Mouse (Mus musculus) midbrain, postnatal 0 days (tissue): ENCODE results near the gene Lcp2. TPM values are rescaled to one million over a fixed set of nuclear protein-coding genes. Genes with fewer than 3 reads are reported as not detected.

Experiments
- ATAC-seq: fragments of 200-750 bp; cut with Nextera tagmentation; 2 replicates; pipeline ENCODE4 v1.8.0; 2017; ENCODE audit warnings: moderate number of reproducible peaks, mild to moderate bottlenecking, moderate TSS enrichment, moderate library complexity; ENCODE audit not compliant: low FRiP score
- DNase-seq: peaks from one replicate; pipeline ENCODE4 v3.0.0-alpha.2; 2015; ENCODE audit warnings: low spot score
- H3K27ac ChIP-seq: fragments of 300-500 bp; sonication (generic); 2 replicates; pipeline ENCODE4 v1.5.1; 2014; ENCODE audit warnings: low read depth, mild to moderate bottlenecking, low read length, mixed read lengths
- H3K27me3 ChIP-seq: fragments of 300-500 bp; sonication (generic); 2 replicates; pipeline ENCODE4 v1.6.1; 2014; ENCODE audit warnings: low read length, control low read depth, mixed read lengths; ENCODE audit not compliant: insufficient read depth
- H3K36me3 ChIP-seq: fragments of 300-500 bp; sonication (generic); 2 replicates; pipeline ENCODE4 v1.6.1; 2014; ENCODE audit warnings: low read length, control low read depth, mixed read lengths; ENCODE audit not compliant: insufficient read depth
- H3K4me1 ChIP-seq: fragments of 300-500 bp; sonication (generic); 2 replicates; pipeline ENCODE4 v1.6.1; 2014; ENCODE audit warnings: mild to moderate bottlenecking, control low read depth, antibody characterized with exemption, low read length, mixed read lengths; ENCODE audit not compliant: insufficient read depth
- H3K4me2 ChIP-seq: fragments of 300-500 bp; sonication (generic); 2 replicates; pipeline ENCODE4 v1.6.1; 2014; ENCODE audit warnings: low read depth, mild to moderate bottlenecking, low read length, mixed read lengths; ENCODE audit not compliant: poor library complexity, severe bottlenecking
- H3K4me3 ChIP-seq: fragments of 300-500 bp; sonication (generic); 2 replicates; pipeline ENCODE4 v1.5.1; 2014; ENCODE audit warnings: low read depth, mild to moderate bottlenecking, low read length, moderate library complexity
- H3K9ac ChIP-seq: fragments of 300-500 bp; sonication (generic); replicated peaks from 2 replicates; pipeline ENCODE4 v1.6.1; 2014; ENCODE audit warnings: mild to moderate bottlenecking, low read length, moderate library complexity, mixed read lengths; ENCODE audit not compliant: poor library complexity, severe bottlenecking
- H3K9me3 ChIP-seq: fragments of 300-500 bp; sonication (generic); 2 replicates; pipeline ENCODE4 v1.6.1; 2016; ENCODE audit warnings: low read length, control low read depth
- CTCF ChIP-seq: IDR thresholded peaks from 2 replicates; pipeline ENCODE4 v1.5.1; 2016; ENCODE audit warnings: antibody characterized with exemption, mild to moderate bottlenecking
- WGBS: fragments of 180-500 bp; shearing (Covaris S2); extraction: QIAGEN DNeasy Blood & Tissue Kit; methylation state at CpG from one replicate; pipeline ENCODE4 v1.1.7; 2014; 5-methylcytosine and 5-hydroxymethylcytosine counted together
- polyA plus RNA-seq: library from polyadenylated mRNA; unstranded; fragments of >200 nt; fragmentation: Nextera tagmentation; extraction: Ambion mirVana; gene quantifications from 2 replicates; pipeline ENCODE4 v1.2.1, GENCODE M21; 2015
- total RNA-seq: library from RNA; depleted of rRNA; stranded (reverse); fragments of >200 nt; gene quantifications from 2 replicates; pipeline ENCODE4 v1.2.3, GENCODE M21; 2014

Gene Lcp2
- total and polyA plus RNA-seq, 2 experiments from 2014 or later = 2.7 to 4.9 TPM

GRCm38 (mm10) chr11:34050643-34051042, 3.9 kb downstream of the Lcp2 start:
- Histone ChIP-seq H3K27me3 (no peaks in the 10 kb centered on the region), H3K4me2 (no peak overlapping the region), H3K4me3 (no peak overlapping the region), H3K27ac (no peak overlapping the region), H3K4me1 (no peaks in the 10 kb centered on the region), H3K36me3 (no peaks in the 10 kb centered on the region), H3K9me3 (no peaks in the 10 kb centered on the region), H3K9ac (no peak overlapping the region)
- WGBS = 82% methylated on average over 2 of the region's 2 CpGs
- ATAC-seq (no peak), DNase-seq (no peak)
- no peak for TF ChIP-seq CTCF

GRCm38 (mm10) chr11:34053031-34053818, 6.5 kb downstream of the Lcp2 start:
- Histone ChIP-seq H3K4me1 (no peaks in the 10 kb centered on the region), H3K9me3 (no peaks in the 10 kb centered on the region), H3K27me3 (no peaks in the 10 kb centered on the region), H3K9ac (no peak overlapping the region), H3K27ac (no peak overlapping the region), H3K4me3 (no peak overlapping the region), H3K36me3 (no peaks in the 10 kb centered on the region), H3K4me2 (no peak overlapping the region)
- no peak for TF ChIP-seq CTCF
- ATAC-seq (no peak), DNase-seq (no peak)
- 88% methylated on average over 6 of the region's 6 CpGs for WGBS

DNA sequence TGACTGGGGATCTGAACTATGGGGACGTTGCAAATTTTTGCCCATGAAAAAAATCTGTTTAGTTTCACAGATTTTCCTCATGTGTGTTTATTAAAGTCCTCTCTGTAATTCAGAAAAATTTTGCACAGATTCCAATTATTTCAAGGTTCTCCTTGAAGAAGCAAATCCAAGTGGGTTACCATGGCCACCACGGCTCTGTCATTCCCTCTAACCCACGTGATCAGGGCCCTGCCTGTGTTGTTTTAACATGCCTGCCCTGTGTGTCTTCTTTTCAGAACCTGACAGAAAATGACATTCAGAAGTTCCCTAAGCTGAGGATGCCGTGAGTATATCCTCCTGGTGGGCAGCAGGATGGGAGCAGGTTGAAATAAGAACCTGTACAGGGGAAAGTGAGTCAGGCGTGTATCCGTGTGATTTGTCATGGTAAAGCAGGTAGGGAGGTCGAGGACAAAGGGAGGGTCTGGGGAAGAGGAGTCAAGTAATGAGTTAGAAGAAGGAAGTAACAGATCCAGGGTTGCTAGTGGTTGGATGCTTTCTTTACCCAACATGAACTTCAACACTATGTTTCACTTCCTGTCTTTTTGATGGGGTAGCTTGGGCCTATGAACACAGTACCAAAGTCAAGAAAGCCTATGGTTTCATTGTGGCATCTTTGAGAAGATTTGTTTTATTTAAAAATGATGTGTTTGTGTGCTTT, 7.5 kb downstream of the Lcp2 start:
- Histone ChIP-seq H3K27ac (no peak overlapping the region), H3K27me3 (no peaks in the 10 kb centered on the region), H3K9ac (no peak overlapping the region), H3K36me3 (no peaks in the 10 kb centered on the region), H3K4me2 (no peak overlapping the region), H3K9me3 (no peaks in the 10 kb centered on the region), H3K4me3 (no peak overlapping the region), H3K4me1 (no peaks in the 10 kb centered on the region)
- 64% methylated on average over 7 of the region's 7 CpGs for WGBS
- DNase-seq (peak; percentile 32), ATAC-seq (no peak)
- no peak for TF ChIP-seq CTCF

- no peak for TF ChIP-seq CTCF
Observed at GRCm38 (mm10) chr11:34056715-34057114, 10.0 kb downstream of the Lcp2 start.

GRCm38 (mm10) chr11:34058332-34058731, 11.6 kb downstream of the Lcp2 start:
- Histone ChIP-seq H3K4me2 (no peak overlapping the region), H3K4me3 (no peak overlapping the region), H3K9ac (no peak overlapping the region), H3K27me3 (no peaks in the 10 kb centered on the region), H3K27ac (no peak overlapping the region), H3K36me3 (no peaks in the 10 kb centered on the region), H3K9me3 (no peaks in the 10 kb centered on the region), H3K4me1 (no peaks in the 10 kb centered on the region)
- ATAC-seq = no peak
- no peak for DNase-seq
- TF ChIP-seq CTCF = no peak

More at GRCm38 (mm10) chr11:34056715-34057114, 10.0 kb downstream of the Lcp2 start:
- Histone ChIP-seq H3K9ac (no peak overlapping the region), H3K9me3 (no peaks in the 10 kb centered on the region), H3K4me2 (no peak overlapping the region), H3K4me1 (no peaks in the 10 kb centered on the region), H3K27ac (no peak overlapping the region), H3K4me3 (no peak overlapping the region), H3K27me3 (no peaks in the 10 kb centered on the region), H3K36me3 (no peaks in the 10 kb centered on the region)
- 89% methylated on average over 1 of the region's 1 CpGs for WGBS
- ATAC-seq (no peak), DNase-seq (no peak)

GRCm38 (mm10) chr11:34058960-34059359, 12.2 kb downstream of the Lcp2 start:
- no peak overlapping the region for H3K27ac ChIP-seq
- no peak overlapping the region for H3K4me2 ChIP-seq
- TF ChIP-seq CTCF = no peak
- DNase-seq (no peak), ATAC-seq (no peak)
- H3K4me3 ChIP-seq = no peak overlapping the region
- H3K27me3 ChIP-seq = no peaks in the 10 kb centered on the region
- no peaks in the 10 kb centered on the region for H3K9me3 ChIP-seq
- no peaks in the 10 kb centered on the region for H3K36me3 ChIP-seq
- 93% methylated on average over 6 of the region's 6 CpGs for WGBS
- no peaks in the 10 kb centered on the region for H3K4me1 ChIP-seq
- no peak overlapping the region for H3K9ac ChIP-seq
